Mouse (Mus musculus) granulocyte monocyte progenitor cell, adult 5-6 weeks (primary cell): ENCODE results near the gene Serpinb9f. TPM values are rescaled to one million over a fixed set of nuclear protein-coding genes. Genes with fewer than 3 reads are reported as not detected.
"Not testable (repeated sequence)": the region's sequence is repeated elsewhere in the genome, so short reads cannot be mapped to it uniquely, and the experiment has no call there.

Source experiments
- ATAC-seq: replicated peaks from 2 replicates; pipeline ENCODE4 v1.8.0; 2016; ENCODE audit warnings: mild to moderate bottlenecking, moderate TSS enrichment, inconsistent platforms; ENCODE audit not compliant: poor library complexity, severe bottlenecking
- total RNA-seq, 2 experiments: library from RNA; stranded (forward) in 1 of 2; stranded (reverse) in 1 of 2; fragments of 200-712, 200-1000 nt in 1 of 2; fragments of >200 nt in 1 of 2; fragmentation: Nextera tagmentation in 1 of 2; gene quantifications; 2 replicates each; pipeline ENCODE4 v1.2.3; 2014 to 2017

Gene Serpinb9f
- total RNA-seq (2014; fragmentation: Nextera tagmentation) (not detected in 2 replicates), total RNA-seq (2017) (not detected in 2 replicates)

DNA sequence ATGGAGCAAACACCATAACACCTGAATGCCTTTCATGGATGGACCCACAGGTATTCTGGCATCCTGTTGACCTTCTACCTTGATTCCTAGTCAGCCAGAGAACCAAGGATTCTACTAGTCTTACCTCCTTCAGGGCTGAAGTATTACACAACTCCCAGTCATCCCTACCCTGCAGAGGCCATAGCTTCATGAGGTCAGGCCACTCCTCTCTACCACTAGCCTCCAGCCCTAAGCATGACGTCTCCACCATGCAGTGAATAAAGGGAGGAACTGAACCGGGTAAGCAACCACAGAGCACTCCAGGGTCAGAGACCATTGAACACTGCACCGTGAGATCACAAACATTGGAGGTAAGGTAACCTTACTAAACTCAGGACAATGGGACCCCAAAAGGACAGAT is at the start of gene Serpinb9f:
Serpinb9f (plus strand) TSS at position 301 of the 400 bp plus-strand sequence.
- not testable (repeated sequence) for ATAC-seq

DNA sequence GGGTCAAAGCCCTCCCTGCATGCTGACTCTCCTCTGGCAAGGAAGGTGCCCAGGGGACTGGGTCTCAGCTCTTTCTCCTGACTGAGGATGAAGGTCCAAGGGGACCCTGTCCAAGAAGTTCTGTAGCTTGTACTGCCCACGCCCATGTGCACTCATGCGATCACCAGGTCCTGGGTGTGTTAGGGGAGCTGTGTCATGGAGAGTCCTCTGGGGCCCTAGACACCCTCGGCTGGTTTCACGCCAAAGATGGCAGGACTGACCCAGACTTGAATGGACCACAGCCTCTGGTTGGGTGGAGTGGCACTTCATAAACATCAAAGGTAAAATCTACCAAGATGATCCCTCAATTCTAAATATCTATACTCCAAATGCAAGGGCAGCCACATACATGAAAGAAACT is 15.2 kb upstream of the Serpinb9f start:
- ATAC-seq: not testable (repeated sequence)

DNA sequence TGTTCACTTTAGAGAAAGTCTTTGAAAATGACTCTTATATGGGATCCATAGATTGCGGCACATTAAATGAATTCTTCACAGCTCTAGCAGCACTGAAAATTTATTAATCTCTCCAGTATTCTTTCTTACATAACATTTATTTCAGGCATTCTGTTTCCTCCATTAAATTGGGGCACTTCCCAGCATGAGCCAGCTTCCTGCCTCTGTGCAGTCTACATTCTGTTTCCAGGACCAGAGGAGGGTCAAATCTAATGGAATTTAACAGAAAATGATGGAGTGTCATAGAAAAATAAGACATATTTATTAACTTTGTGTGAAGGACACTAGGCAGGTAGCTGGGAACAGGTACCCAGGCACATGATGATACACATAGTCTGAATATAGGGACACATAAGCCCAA is 32.8 kb downstream of the Serpinb9f start:
- not testable (repeated sequence) for ATAC-seq

Other genes with a start within 250 kb of the Serpinb9f start
- gene Serpinb1b, start 245.5 kb upstream of the Serpinb9f start, total RNA-seq (2014; fragmentation: Nextera tagmentation): not detected in 2 replicates
- not detected in 2 replicates for gene Serpinb1b, start 245.5 kb upstream of the Serpinb9f start, total RNA-seq (2017)
- not detected in 2 replicates for gene Serpinb9c, start 164.3 kb upstream of the Serpinb9f start, total RNA-seq (2014; fragmentation: Nextera tagmentation)
- gene Serpinb9c, start 164.3 kb upstream of the Serpinb9f start, total RNA-seq (2017): not detected in 2 replicates
- gene Serpinb9d, start 131.1 kb upstream of the Serpinb9f start, total RNA-seq (2014; fragmentation: Nextera tagmentation): not detected in 2 replicates
- not detected in 2 replicates for gene Serpinb9d, start 131.1 kb upstream of the Serpinb9f start, total RNA-seq (2017)
- gene Serpinb9e, start 74.5 kb upstream of the Serpinb9f start, total RNA-seq (2014; fragmentation: Nextera tagmentation): not detected in 2 replicates
- not detected in 2 replicates for gene Serpinb9e, start 74.5 kb upstream of the Serpinb9f start, total RNA-seq (2017)
- not detected in 2 replicates for gene Gm11397, start 71.7 kb downstream of the Serpinb9f start, total RNA-seq (2014; fragmentation: Nextera tagmentation)
- gene Gm11397, start 71.7 kb downstream of the Serpinb9f start, total RNA-seq (2017): not detected in 2 replicates
- not detected in 2 replicates for gene Serpinb9g, start 160.7 kb downstream of the Serpinb9f start, total RNA-seq (2014; fragmentation: Nextera tagmentation)
- gene Serpinb9g, start 160.7 kb downstream of the Serpinb9f start, total RNA-seq (2017): not detected in 2 replicates